In the genomic region with DNA sequence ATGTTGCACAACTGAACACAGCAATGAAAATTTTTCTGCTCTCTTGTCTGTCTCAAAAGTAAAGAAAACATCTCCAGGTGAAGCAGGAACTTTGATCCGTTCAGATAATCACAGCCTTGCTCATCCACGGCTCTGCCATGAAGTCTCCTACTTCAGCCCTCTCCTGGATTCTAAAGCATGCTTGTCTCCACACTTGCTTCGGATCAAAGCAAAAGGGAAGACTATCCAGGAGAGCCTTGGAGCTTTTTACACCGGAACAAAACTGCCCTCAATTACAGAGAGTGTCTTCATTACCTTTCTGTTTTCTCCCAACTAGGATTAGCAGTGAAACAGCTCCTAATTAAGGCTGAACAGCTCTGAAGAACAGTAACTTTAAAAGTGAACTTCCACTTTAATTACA, we compare ENCODE assay signal across 8 mouse cellular contexts. TPM values are rescaled to one million over a fixed set of nuclear protein-coding genes. Genes with fewer than 3 reads are reported as not detected.
DNase-seq lines count a peak whose midpoint lies in the region; ATAC-seq and TF ChIP-seq lines count a peak whose summit lies in the region.

No protein-coding gene starts in this region.

- peaks cover 14% of the 10 kb centered on the region for H3K4me1 ChIP-seq in embryonic facial prominence, embryonic 14.5 days (ENCODE audit: control insufficient read depth, insufficient read depth, low read length)
- H3K4me1 ChIP-seq in intestine, embryonic 16.5 days (ENCODE audit: control insufficient read depth, insufficient read depth, low read length): peaks cover 13% of the 10 kb centered on the region
- H3K4me1 ChIP-seq in neural tube, embryonic 13.5 days (replicated peaks): peaks cover 40% of the 10 kb centered on the region
- peaks cover 12% of the 10 kb centered on the region for H3K4me1 ChIP-seq in thymus, adult 2 months (replicated peaks; ENCODE audit: control insufficient read depth, insufficient read depth, low read length)

- 0% methylated on average over 4 of the region's 4 CpGs for WGBS in embryonic facial prominence, embryonic 14.5 days
- WGBS in intestine, embryonic 16.5 days: 2% methylated on average over 4 of the region's 4 CpGs
- WGBS in neural tube, embryonic 13.5 days: 1% methylated on average over 4 of the region's 4 CpGs
- 45% methylated on average over 4 of the region's 4 CpGs for WGBS in thymus, adult 2 months

- ATAC-seq in embryonic facial prominence, embryonic 14.5 days (ENCODE audit: low read depth): no peak
- ATAC-seq in intestine, embryonic 16.5 days: no peak
- ATAC-seq in neural tube, embryonic 13.5 days (ENCODE audit: low read depth): no peak

- H3K27ac ChIP-seq in embryonic facial prominence, embryonic 14.5 days (replicated peaks; ENCODE audit: low read depth, low read length): no peak overlapping the region
- 0 out of 2 replicates have a peak overlapping the region, but pooled peaks have one; percentile 94 for H3K27ac ChIP-seq in intestine, embryonic 16.5 days (ENCODE audit: low read length)
- H3K27ac ChIP-seq in neural tube, embryonic 13.5 days (replicated peaks): no peak overlapping the region
- H3K27ac ChIP-seq in thymus, adult 2 months (ENCODE audit: control insufficient read depth, insufficient read depth, low read length): no peak overlapping the region

- H3K4me2 ChIP-seq in embryonic facial prominence, embryonic 14.5 days (ENCODE audit: low read depth, low read length): peak overlapping the region; percentile 94
- H3K4me2 ChIP-seq in intestine, embryonic 16.5 days (ENCODE audit: low read depth, low read length): peak overlapping the region; percentile 87
- peak overlapping the region; percentile 95 for H3K4me2 ChIP-seq in neural tube, embryonic 13.5 days

- DNase-seq in kidney, postnatal 10 days: peak; percentile 7
- no peak for DNase-seq in kidney, adult 8-10 months
- no peak for DNase-seq in embryonic facial prominence, embryonic 14.5 days (ENCODE audit: low spot score)
- DNase-seq in right cerebral cortex, postnatal 36 days (ENCODE audit: low spot score in 2 of 2): no peak
- DNase-seq in gastrocnemius, postnatal 36 days: no peak
- no peak for DNase-seq in thymus, adult 2 months

- no peaks in the 10 kb centered on the region for H3K27me3 ChIP-seq in embryonic facial prominence, embryonic 14.5 days (replicated peaks; ENCODE audit: control insufficient read depth, insufficient read depth, low read length)
- H3K27me3 ChIP-seq in intestine, embryonic 16.5 days (replicated peaks; ENCODE audit: control insufficient read depth, insufficient read depth, low read length): no peaks in the 10 kb centered on the region
- H3K27me3 ChIP-seq in neural tube, embryonic 13.5 days: no peaks in the 10 kb centered on the region
- peaks cover 3% of the 10 kb centered on the region; the same call in 1 of the 2 replicates for H3K27me3 ChIP-seq in thymus, adult 2 months (ENCODE audit: control insufficient read depth, insufficient read depth, low read length)

- intact Hi-C loops in gastrocnemius, postnatal 36 days (cut with DNase I): loop anchor here (5.0 kb wide), 2 partner anchors 56 to 69 kb away; no protein-coding TSS in a partner anchor

- peaks cover 4% of the 10 kb centered on the region; the same call in 1 of the 2 replicates for H3K36me3 ChIP-seq in embryonic facial prominence, embryonic 14.5 days (ENCODE audit: control insufficient read depth, insufficient read depth, low read length)
- H3K36me3 ChIP-seq in intestine, embryonic 16.5 days (ENCODE audit: control insufficient read depth, insufficient read depth, low read length): no peaks in the 10 kb centered on the region
- no peaks in the 10 kb centered on the region for H3K36me3 ChIP-seq in neural tube, embryonic 13.5 days
- no peaks in the 10 kb centered on the region for H3K36me3 ChIP-seq in thymus, adult 2 months (ENCODE audit: control insufficient read depth, insufficient read depth, low read length)

- H3K9ac ChIP-seq in embryonic facial prominence, embryonic 14.5 days (ENCODE audit: low read depth, low read length): peak overlapping the region; percentile 88
- H3K9ac ChIP-seq in intestine, embryonic 16.5 days (ENCODE audit: low read depth, low read length): peak overlapping the region; percentile 94
- H3K9ac ChIP-seq in neural tube, embryonic 13.5 days: peak overlapping the region; percentile 83

- no peaks in the 10 kb centered on the region for H3K9me3 ChIP-seq in embryonic facial prominence, embryonic 14.5 days (ENCODE audit: control insufficient read depth, low read length)
- no peaks in the 10 kb centered on the region for H3K9me3 ChIP-seq in intestine, embryonic 16.5 days (ENCODE audit: control insufficient read depth, low read length)
- no peaks in the 10 kb centered on the region for H3K9me3 ChIP-seq in neural tube, embryonic 13.5 days

- TF ChIP-seq POLR2A in thymus, adult 2 months (IDR thresholded peaks at IDR 0.05; ENCODE audit: control insufficient read depth, extremely low read depth, insufficient read depth, low read length, poor library complexity): no peak

- peak overlapping the region; percentile 92 for H3K4me3 ChIP-seq in embryonic facial prominence, embryonic 14.5 days (ENCODE audit: low read depth, low read length)
- peak overlapping the region; percentile 90 for H3K4me3 ChIP-seq in intestine, embryonic 16.5 days (ENCODE audit: low read length)
- H3K4me3 ChIP-seq in neural tube, embryonic 13.5 days: peak overlapping the region; percentile 66
- no peak overlapping the region for H3K4me3 ChIP-seq in thymus, adult 2 months (ENCODE audit: control insufficient read depth, insufficient read depth, low read length)

- no peak for TF ChIP-seq CTCF in thymus, adult 2 months (IDR thresholded peaks at IDR 0.05; ENCODE audit: borderline replicate concordance, control insufficient read depth, extremely low read depth, insufficient read depth, low read length, poor library complexity)

RNA-seq across cellular contexts. Expression of a gene that starts 1.4 kb away (rescaled TPM):
- 87.8 and 98.5 TPM in 2 replicates for polyA plus RNA-seq in embryonic facial prominence, embryonic 14.5 days (2014; fragmentation: Nextera tagmentation; extraction: Ambion mirVana)
- 37.1 and 44.0 TPM in 2 replicates for polyA plus RNA-seq in intestine, embryonic 16.5 days (2015; fragmentation: Nextera tagmentation; extraction: Ambion mirVana)
- 25.8 and 27.7 TPM in 2 replicates for polyA plus RNA-seq in neural tube, embryonic 13.5 days (2015; fragmentation: Nextera tagmentation; extraction: Ambion mirVana)
- 100 to 1,000 TPM in 1 of 2 experiments, 10 to 100 TPM in 1; 79.6 to 103 TPM for total RNA-seq in gastrocnemius, postnatal 36 days (2021)
- polyA plus RNA-seq in thymus, adult 2 months (2012; rRNA removed): 30.3 and 30.5 TPM in 2 replicates
